Mouse (Mus musculus) heart, postnatal 0 days (tissue): ENCODE results near the gene Syngr2.

Experiments used
- CTCF ChIP-seq: IDR thresholded peaks from 2 replicates; pipeline ENCODE4 v1.5.1; 2016; ENCODE audit warnings: antibody characterized with exemption, control low read depth, low read depth
- EP300 ChIP-seq: IDR thresholded peaks from 2 replicates; pipeline ENCODE4 v1.6.1; 2016; ENCODE audit warnings: antibody characterized with exemption, low read depth

- no peak for TF ChIP-seq EP300
- TF ChIP-seq CTCF, result no peak
Measured at GRCm38 (mm10) chr11:117828149-117828887, 18.9 kb downstream of the Syngr2 start.
